Mouse (Mus musculus) adrenal gland, postnatal 14 days (tissue): Measurements from ENCODE around the gene Rcc2. TPM values are rescaled to one million over a fixed set of nuclear protein-coding genes. Genes with fewer than 3 reads are reported as not detected.

Experiments
- DNase-seq: peaks from one replicate; pipeline ENCODE4 v3.0.0; 2021; ENCODE audit warnings: mixed read lengths
- microRNA-seq, 2 experiments: library from miRNA; unstranded; fragments of <30 nt; microRNA quantifications; one replicate each; pipeline ENCODE4 v1.2.0; 2021
- total RNA-seq: library from RNA; stranded (reverse); gene quantifications from 2 replicates; pipeline ENCODE4 v1.2.3, GENCODE M21; 2021

The Rcc2 gene
- total RNA-seq, 1 experiment from 2014 or later = 71.3 TPM

GRCm38 (mm10) chr4:140761601-140762000 lies 61.3 kb downstream of the Rcc2 start:
- DNase-seq = no peak

GRCm38 (mm10) chr4:140763158-140763557 lies 62.8 kb downstream of the Rcc2 start:
- DNase-seq = peak; percentile 77

- no peak for DNase-seq
These were observed 65.6 kb downstream of the Rcc2 start for GRCm38 (mm10) chr4:140765936-140766335.

- no peak for DNase-seq
These were observed 68.6 kb downstream of the Rcc2 start for GRCm38 (mm10) chr4:140768973-140769372.

GRCm38 (mm10) chr4:140770433-140770832 lies 70.1 kb downstream of the Rcc2 start:
- DNase-seq = peak; percentile 68

GRCm38 (mm10) chr4:140771091-140771490 lies 70.8 kb downstream of the Rcc2 start:
- DNase-seq = no peak

Small RNAs within 50 kb of the gene (microRNA-seq; reads per million reads assigned to microRNA genes)
- gene Gm23045 (0 reads per million in 2 experiments), gene Gm25951 (0 reads per million in 2 experiments)

Other genes with a start within 250 kb of the Rcc2 start
- gene Arhgef10l, start 34.5 kb upstream of the Rcc2 start, total RNA-seq = 13.1 and 15.3 TPM in 2 replicates
- gene Padi6, start 42.1 kb downstream of the Rcc2 start, total RNA-seq = not detected in 2 replicates
- 0.75 and 0.85 TPM in 2 replicates for gene Padi4, start 73.7 kb downstream of the Rcc2 start, total RNA-seq
- not detected in 2 replicates for gene Padi3, start 110.1 kb downstream of the Rcc2 start, total RNA-seq
- gene Padi1, start 145.2 kb downstream of the Rcc2 start, total RNA-seq = not detected in 2 replicates
- 1.3 and 1.9 TPM in 2 replicates for gene Padi2, start 205.8 kb downstream of the Rcc2 start, total RNA-seq